Mouse (Mus musculus): ENCODE results near the gene Prr12. TPM values are rescaled to one million over a fixed set of nuclear protein-coding genes. Genes with fewer than 3 reads are reported as not detected.
A peak's percentile ranks its signal among the peaks of the same experiment; 100 is the strongest.

The Prr12 gene
- polyA plus RNA-seq, 1 experiment from 2014 or later = 10.9 TPM

DNA sequence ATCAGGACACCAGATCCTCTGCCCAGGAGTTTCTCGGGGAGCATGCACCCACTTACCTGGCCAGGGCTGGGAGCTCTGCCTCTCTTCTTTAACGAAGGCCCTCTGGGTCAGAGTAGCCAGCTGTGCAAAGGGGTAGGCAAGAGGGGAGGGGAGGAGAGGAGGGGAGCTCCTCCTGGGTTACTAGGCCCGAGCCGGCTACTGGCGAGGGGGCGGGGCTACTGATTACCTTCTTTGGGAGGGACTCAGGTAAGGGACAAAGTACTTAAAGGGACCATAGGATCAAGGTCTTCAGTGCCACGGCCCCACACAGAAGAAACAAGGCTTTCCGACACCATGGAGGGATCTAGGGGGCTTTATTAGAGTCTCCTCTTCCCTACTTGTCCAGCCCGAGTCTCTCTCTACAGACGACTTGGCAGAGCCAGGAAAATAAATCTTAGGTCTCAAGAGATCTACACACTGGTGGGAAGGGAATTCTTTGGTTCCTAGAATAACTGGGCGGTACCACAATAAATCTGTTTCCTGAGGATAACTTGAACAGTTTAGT lies 8.9 kb upstream of the Prr12 start:
- Histone ChIP-seq H3K9me3 (replicated peaks; ENCODE audit: control insufficient read depth, low read length) (no peaks in the 10 kb centered on the region), H3K4me1 (ENCODE audit: control insufficient read depth, insufficient read depth, low read length) (no peaks in the 10 kb centered on the region; the same call in 1 of the 2 replicates), H3K36me3 (replicated peaks; ENCODE audit: control insufficient read depth, insufficient read depth, low read depth, low read length) (no peaks in the 10 kb centered on the region), H3K9ac (replicated peaks; ENCODE audit: low read length) (peak overlapping the region; percentile 60), H3K27me3 (ENCODE audit: control insufficient read depth, insufficient read depth, low read length) (no peaks in the 10 kb centered on the region), H3K4me2 (ENCODE audit: low read depth, low read length) (peak overlapping the region; percentile 54), H3K27ac (replicated peaks; ENCODE audit: low read depth, low read length) (0 out of 2 replicates have a peak overlapping the region, but pooled peaks have one; percentile 9), H3K4me3 (ENCODE audit: low read depth, low read length) (peak overlapping the region; percentile 55)
- 10% methylated on average over 11 of the region's 11 CpGs for WGBS
- peak; percentile 43 for DNase-seq (ENCODE audit: low spot score)
- ATAC-seq (replicated peaks; ENCODE audit: insufficient number of reproducible peaks, low FRiP score, low TSS enrichment, low read depth) = no peak

DNA sequence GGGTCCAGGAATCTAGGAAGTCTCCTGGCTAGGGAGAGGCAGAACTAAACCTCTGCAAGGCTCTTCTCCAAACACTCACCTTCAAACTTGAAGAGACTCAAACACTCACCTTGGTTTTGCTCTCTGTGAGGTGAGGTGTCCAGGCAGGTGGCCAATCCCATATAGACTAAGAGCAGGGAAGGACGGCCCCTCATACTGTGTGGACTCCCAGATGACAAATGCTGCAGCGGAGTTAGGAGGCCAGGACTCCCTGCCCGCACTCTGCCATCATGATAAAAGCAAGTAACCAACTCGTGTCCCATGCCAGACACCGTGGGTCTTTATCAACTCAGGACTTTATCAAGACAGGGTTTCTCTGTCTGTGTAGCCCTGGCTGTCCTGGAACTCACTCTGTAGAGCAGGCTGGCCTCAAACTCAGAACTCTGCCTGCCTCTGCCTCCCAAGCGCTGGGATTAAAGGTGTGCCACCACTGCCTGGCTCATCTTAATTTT lies 8.0 kb upstream of the Prr12 start:
- Histone ChIP-seq H3K4me3 (ENCODE audit: low read depth, low read length) (no peak overlapping the region), H3K9ac (replicated peaks; ENCODE audit: low read length) (no peak overlapping the region), H3K4me1 (ENCODE audit: control insufficient read depth, insufficient read depth, low read length) (no peaks in the 10 kb centered on the region; the same call in 1 of the 2 replicates), H3K27ac (replicated peaks; ENCODE audit: low read depth, low read length) (no peak overlapping the region), H3K4me2 (ENCODE audit: low read depth, low read length) (no peak overlapping the region), H3K9me3 (replicated peaks; ENCODE audit: control insufficient read depth, low read length) (no peaks in the 10 kb centered on the region), H3K27me3 (ENCODE audit: control insufficient read depth, insufficient read depth, low read length) (no peaks in the 10 kb centered on the region), H3K36me3 (replicated peaks; ENCODE audit: control insufficient read depth, insufficient read depth, low read depth, low read length) (no peaks in the 10 kb centered on the region)
- WGBS = 91% methylated on average over 6 of the region's 6 CpGs
- no peak for ATAC-seq (replicated peaks; ENCODE audit: insufficient number of reproducible peaks, low FRiP score, low TSS enrichment, low read depth)
- no peak for DNase-seq (ENCODE audit: low spot score)

DNA sequence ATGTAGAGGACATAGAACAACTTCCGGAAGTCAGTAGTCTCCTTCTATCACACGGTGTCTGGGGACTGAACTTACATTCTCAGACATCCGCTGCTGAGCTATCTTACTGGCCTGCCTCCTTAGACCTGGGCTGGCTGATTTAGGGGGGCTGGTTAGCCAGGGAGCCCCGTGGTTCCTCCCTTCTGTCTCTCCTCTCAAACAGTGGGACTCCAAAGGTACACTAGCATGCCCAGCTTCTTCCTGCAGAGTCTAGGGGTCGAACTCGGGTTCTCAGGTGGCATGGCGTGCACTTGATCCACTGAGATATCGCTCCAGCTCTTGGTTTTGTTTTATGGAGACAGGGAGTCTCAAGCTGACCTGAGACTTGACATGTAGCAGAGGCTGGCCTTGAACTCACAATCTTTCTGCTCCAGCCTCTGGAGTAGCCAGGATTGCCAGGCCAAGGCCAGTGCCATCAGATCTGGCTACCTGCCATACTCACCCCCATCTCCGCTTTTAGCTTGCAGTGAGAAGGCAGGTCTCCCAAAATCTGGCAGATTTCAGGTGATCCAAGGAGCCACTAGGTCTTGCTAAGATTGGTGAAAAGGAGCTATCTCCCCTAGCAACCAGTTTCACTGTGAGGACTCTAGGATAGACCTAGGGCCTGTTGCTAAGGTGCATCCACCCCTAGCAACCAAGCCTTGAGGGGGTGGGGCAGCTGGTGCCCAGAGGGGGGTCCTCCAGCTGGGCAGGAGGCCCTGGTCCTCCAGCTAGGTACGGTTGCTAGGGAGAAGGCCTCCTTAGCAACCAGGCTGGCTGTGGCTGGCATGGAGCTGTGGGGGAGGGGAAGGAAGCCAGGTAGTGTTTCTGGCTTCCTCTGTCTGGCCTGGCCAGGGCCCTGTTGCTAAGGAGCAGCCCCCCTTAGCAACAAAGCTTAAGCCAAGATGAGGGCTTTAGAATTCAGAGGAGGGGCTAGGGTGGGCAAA lies 6.2 kb upstream of the Prr12 start:
- Histone ChIP-seq H3K27ac (replicated peaks; ENCODE audit: low read depth, low read length) (peak overlapping the region; percentile 38; the same call in 1 of the 2 replicates), H3K4me2 (ENCODE audit: low read depth, low read length) (no peak overlapping the region; the same call in 1 of the 2 replicates), H3K4me3 (ENCODE audit: low read depth, low read length) (no peak overlapping the region), H3K9ac (replicated peaks; ENCODE audit: low read length) (peak overlapping the region; percentile 6; the same call in 1 of the 2 replicates), H3K4me1 (ENCODE audit: control insufficient read depth, insufficient read depth, low read length) (no peaks in the 10 kb centered on the region; the same call in 1 of the 2 replicates), H3K9me3 (replicated peaks; ENCODE audit: control insufficient read depth, low read length) (no peaks in the 10 kb centered on the region), H3K27me3 (ENCODE audit: control insufficient read depth, insufficient read depth, low read length) (no peaks in the 10 kb centered on the region), H3K36me3 (replicated peaks; ENCODE audit: control insufficient read depth, insufficient read depth, low read depth, low read length) (no peaks in the 10 kb centered on the region)
- 76% methylated on average over 10 of the region's 10 CpGs for WGBS
- ATAC-seq (replicated peaks; ENCODE audit: insufficient number of reproducible peaks, low FRiP score, low TSS enrichment, low read depth) = no peak
- DNase-seq (ENCODE audit: low spot score) = peak; percentile 64

GRCm38 (mm10) chr7:45056972-45057348 lies 4.3 kb upstream of the Prr12 start:
- H3K36me3 ChIP-seq (replicated peaks; ENCODE audit: control insufficient read depth, insufficient read depth, low read depth, low read length) = no peaks in the 10 kb centered on the region
- no peaks in the 10 kb centered on the region; the same call in 1 of the 2 replicates for H3K4me1 ChIP-seq (ENCODE audit: control insufficient read depth, insufficient read depth, low read length)
- H3K4me3 ChIP-seq (ENCODE audit: low read depth, low read length) = no peak overlapping the region
- DNase-seq (ENCODE audit: low spot score) (no peak), ATAC-seq (replicated peaks; ENCODE audit: insufficient number of reproducible peaks, low FRiP score, low TSS enrichment, low read depth) (no peak)
- H3K4me2 ChIP-seq (ENCODE audit: low read depth, low read length) = no peak overlapping the region
- H3K9ac ChIP-seq (replicated peaks; ENCODE audit: low read length) = no peak overlapping the region
- no peaks in the 10 kb centered on the region for H3K27me3 ChIP-seq (ENCODE audit: control insufficient read depth, insufficient read depth, low read length)
- H3K9me3 ChIP-seq (replicated peaks; ENCODE audit: control insufficient read depth, low read length) = no peaks in the 10 kb centered on the region
- no peak overlapping the region for H3K27ac ChIP-seq (replicated peaks; ENCODE audit: low read depth, low read length)

GRCm38 (mm10) chr7:45056329-45056971 lies 3.8 kb upstream of the Prr12 start:
- Histone ChIP-seq H3K9me3 (replicated peaks; ENCODE audit: control insufficient read depth, low read length) (no peaks in the 10 kb centered on the region), H3K4me1 (ENCODE audit: control insufficient read depth, insufficient read depth, low read length) (no peaks in the 10 kb centered on the region; the same call in 1 of the 2 replicates), H3K27ac (replicated peaks; ENCODE audit: low read depth, low read length) (no peak overlapping the region), H3K27me3 (ENCODE audit: control insufficient read depth, insufficient read depth, low read length) (no peaks in the 10 kb centered on the region), H3K4me3 (ENCODE audit: low read depth, low read length) (no peak overlapping the region), H3K4me2 (ENCODE audit: low read depth, low read length) (no peak overlapping the region), H3K36me3 (replicated peaks; ENCODE audit: control insufficient read depth, insufficient read depth, low read depth, low read length) (no peaks in the 10 kb centered on the region), H3K9ac (replicated peaks; ENCODE audit: low read length) (no peak overlapping the region)
- 62% methylated on average over 14 of the region's 14 CpGs for WGBS
- ATAC-seq (replicated peaks; ENCODE audit: insufficient number of reproducible peaks, low FRiP score, low TSS enrichment, low read depth) (no peak), DNase-seq (ENCODE audit: low spot score) (no peak)

GRCm38 (mm10) chr7:45053931-45054510 lies 1.3 kb upstream of the Prr12 start:
- Histone ChIP-seq H3K9me3 (replicated peaks; ENCODE audit: control insufficient read depth, low read length) (no peaks in the 10 kb centered on the region), H3K9ac (replicated peaks; ENCODE audit: low read length) (peak overlapping the region; percentile 95), H3K4me3 (ENCODE audit: low read depth, low read length) (peak overlapping the region; percentile 92), H3K36me3 (replicated peaks; ENCODE audit: control insufficient read depth, insufficient read depth, low read depth, low read length) (peaks cover 10% of the 10 kb centered on the region), H3K4me2 (ENCODE audit: low read depth, low read length) (peak overlapping the region; percentile 94), H3K4me1 (ENCODE audit: control insufficient read depth, insufficient read depth, low read length) (peaks cover 5% of the 10 kb centered on the region; the same call in 1 of the 2 replicates), H3K27ac (replicated peaks; ENCODE audit: low read depth, low read length) (peak overlapping the region; percentile 100), H3K27me3 (ENCODE audit: control insufficient read depth, insufficient read depth, low read length) (no peaks in the 10 kb centered on the region)
- WGBS = under 1% methylated on average over 33 of the region's 33 CpGs
- ATAC-seq (replicated peaks; ENCODE audit: insufficient number of reproducible peaks, low FRiP score, low TSS enrichment, low read depth) (peak; percentile 93), DNase-seq (ENCODE audit: low spot score) (peak; percentile 97)

GRCm38 (mm10) chr7:45053117-45053930 lies 643 bp upstream of the Prr12 start:
- peak overlapping the region; percentile 94 for H3K4me2 ChIP-seq (ENCODE audit: low read depth, low read length)
- no peaks in the 10 kb centered on the region for H3K27me3 ChIP-seq (ENCODE audit: control insufficient read depth, insufficient read depth, low read length)
- peaks cover 17% of the 10 kb centered on the region for H3K36me3 ChIP-seq (replicated peaks; ENCODE audit: control insufficient read depth, insufficient read depth, low read depth, low read length)
- peak overlapping the region; percentile 92 for H3K4me3 ChIP-seq (ENCODE audit: low read depth, low read length)
- H3K4me1 ChIP-seq (ENCODE audit: control insufficient read depth, insufficient read depth, low read length) = peaks cover 5% of the 10 kb centered on the region; the same call in 1 of the 2 replicates
- peak overlapping the region; percentile 100 for H3K27ac ChIP-seq (replicated peaks; ENCODE audit: low read depth, low read length)
- H3K9me3 ChIP-seq (replicated peaks; ENCODE audit: control insufficient read depth, low read length) = no peaks in the 10 kb centered on the region
- H3K9ac ChIP-seq (replicated peaks; ENCODE audit: low read length) = peak overlapping the region; percentile 95
- DNase-seq (ENCODE audit: low spot score) (peak; percentile 85), ATAC-seq (replicated peaks; ENCODE audit: insufficient number of reproducible peaks, low FRiP score, low TSS enrichment, low read depth) (peak; percentile 53)
- under 1% methylated on average over 30 of the region's 59 CpGs for WGBS

All from embryonic facial prominence, embryonic 11.5 days (tissue).